Mouse (Mus musculus) lung, adult 2 months (tissue): ENCODE data around the gene Cyp2d11.

Experiments used
- CTCF ChIP-seq: fragments of 200-500 bp; IDR thresholded peaks from 2 replicates; pipeline ENCODE4 v1.5.1; 2011; ENCODE audit warnings: mild to moderate bottlenecking, low read length, control low read depth; ENCODE audit not compliant: insufficient read depth
- POLR2A ChIP-seq: fragments of 200-500 bp; IDR thresholded peaks from 2 replicates; pipeline ENCODE4 v1.6.1; 2011; ENCODE audit warnings: low read depth, mild to moderate bottlenecking, control low read depth, low read length, borderline replicate concordance; ENCODE audit errors: extremely low read depth

DNA sequence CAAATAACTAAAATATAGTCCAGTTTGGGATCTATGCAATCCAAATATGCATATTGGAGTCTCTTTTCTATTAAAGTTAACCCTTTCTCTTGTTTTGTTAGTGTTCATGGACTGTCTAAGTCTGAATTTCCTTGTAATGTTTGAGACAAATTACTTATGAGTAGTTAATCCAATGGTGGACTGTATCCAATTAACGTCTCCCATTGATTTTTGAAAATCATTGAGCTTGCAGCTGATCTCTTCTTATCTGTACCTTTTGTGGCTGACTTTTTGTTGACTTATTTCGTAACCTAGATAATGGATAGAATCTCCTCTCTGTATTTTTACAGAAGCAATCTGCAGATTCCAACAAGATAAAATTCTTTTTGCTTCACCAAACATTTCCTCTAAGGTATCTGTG lies 11.4 kb downstream of the Cyp2d11 start:
- TF ChIP-seq POLR2A (no peak), CTCF (no peak)
